Mouse (Mus musculus): ENCODE results near the gene Muc20. TPM values are rescaled to one million over a fixed set of nuclear protein-coding genes. Genes with fewer than 3 reads are reported as not detected.

Muc20 gene
- polyA plus RNA-seq (2017; shearing (Covaris generic)): not detected

GRCm38 (mm10) chr16:32797426-32797689, at the start of gene Muc20:
Gene Muc20 (minus strand): TSS chr16:32797435.

GRCm38 (mm10) chr16:32810321-32810720, 13.1 kb upstream of the Muc20 start, which contains the start of gene Smbd1:
Gene Smbd1 (minus strand): TSS chr16:32810477.

GRCm38 (mm10) chr16:32735586-32735985, 61.6 kb downstream of the Muc20 start, which contains the start of gene Muc4:
Gene Muc4 (plus strand): TSS chr16:32735886.

Other genes with a start within 250 kb of the Muc20 start
- 38.4 TPM for gene Tfrc, start 188.5 kb downstream of the Muc20 start, polyA plus RNA-seq (2017; shearing (Covaris generic))
- 7.0 TPM for gene Tnk2, start 153.6 kb downstream of the Muc20 start, polyA plus RNA-seq (2017; shearing (Covaris generic))
- gene Muc4, start 61.5 kb downstream of the Muc20 start, polyA plus RNA-seq (2017; shearing (Covaris generic)): not detected
- not detected for gene Smbd1, start 13.0 kb upstream of the Muc20 start, polyA plus RNA-seq (2017; shearing (Covaris generic))
- 75.8 TPM for gene Fyttd1, start 80.1 kb upstream of the Muc20 start, polyA plus RNA-seq (2017; shearing (Covaris generic))
- gene Rubcn, start 80.3 kb upstream of the Muc20 start, polyA plus RNA-seq (2017; shearing (Covaris generic)): 11.3 TPM
- 68.3 TPM for gene Lrch3, start 116.7 kb upstream of the Muc20 start, polyA plus RNA-seq (2017; shearing (Covaris generic))

Measured in naive thymus-derived CD4-positive, alpha-beta T cell, adult 5 months (primary cell).